Mouse (Mus musculus): ENCODE measurements at regions not wholly inside any gene's neighbourhood (a gene's known extent, or its start where the extent isn't known, plus 50 kb on each side); places are given as distances from the start of the nearest gene placed in this dataset.

DNA sequence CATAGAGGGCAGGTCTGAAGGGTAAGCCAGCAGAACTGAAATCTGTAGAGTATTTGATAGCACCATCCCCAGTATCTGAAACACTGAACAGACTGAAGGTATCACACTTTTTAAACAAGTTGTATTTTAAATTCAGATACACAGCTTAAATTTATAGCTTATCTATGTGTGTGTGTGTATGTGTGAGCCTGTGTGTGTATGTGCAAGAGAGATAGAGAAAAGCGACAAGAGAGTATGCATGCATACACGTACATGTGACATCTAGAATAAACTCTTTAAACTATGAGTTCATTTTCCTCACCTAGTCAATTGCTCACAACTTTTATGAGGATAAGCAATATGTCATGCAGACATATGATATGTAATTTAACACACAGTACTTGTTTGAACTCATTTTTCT lies 588.7 kb downstream of the Cetn3 start:
- TF ChIP-seq CTCF (IDR thresholded peaks at IDR 0.05; ENCODE audit: control insufficient read depth, insufficient read depth, insufficient read length) (no peak), MYOG (IDR thresholded peaks at IDR 0.05; ENCODE audit: control insufficient read depth, extremely low read depth, insufficient read length) (no peak)

Measured in C2C12 (cell line).